Mouse (Mus musculus): ENCODE measurements around the gene Liph. TPM values are rescaled to one million over a fixed set of nuclear protein-coding genes. Genes with fewer than 3 reads are reported as not detected.

The Liph gene
- 27.1 TPM for polyA plus RNA-seq (2014; fragmentation: Illumina TruSeq; extraction: RNeasy Lipid Tissue Mini Kit (QIAGEN cat#74804); ENCODE audit: low replicate concordance)

GRCm38 (mm10) chr16:21995304-21995703 is at the start of gene Liph:
Gene Liph (minus strand): TSS chr16:21995663.

GRCm38 (mm10) chr16:22009099-22009584 is 13.7 kb upstream of the Liph start, which contains the start of gene Senp2:
Gene Senp2 (plus strand): TSS chr16:22009484.

GRCm38 (mm10) chr16:21946761-21947715 is 48.4 kb downstream of the Liph start, which contains the start of gene Tmem41a:
Gene Tmem41a (minus strand): TSS chr16:21947552.

Other genes starting within 250 kb of the Liph start
- 223 TPM for gene Ehhadh, start 207.9 kb downstream of the Liph start, polyA plus RNA-seq (2014; fragmentation: Illumina TruSeq; extraction: RNeasy Lipid Tissue Mini Kit (QIAGEN cat#74804); ENCODE audit: low replicate concordance)
- 21.2 TPM for gene Map3k13, start 201.3 kb downstream of the Liph start, polyA plus RNA-seq (2014; fragmentation: Illumina TruSeq; extraction: RNeasy Lipid Tissue Mini Kit (QIAGEN cat#74804); ENCODE audit: low replicate concordance)
- 25.8 TPM for gene Tmem41a, start 48.1 kb downstream of the Liph start, polyA plus RNA-seq (2014; fragmentation: Illumina TruSeq; extraction: RNeasy Lipid Tissue Mini Kit (QIAGEN cat#74804); ENCODE audit: low replicate concordance)
- gene Senp2, start 13.8 kb upstream of the Liph start, polyA plus RNA-seq (2014; fragmentation: Illumina TruSeq; extraction: RNeasy Lipid Tissue Mini Kit (QIAGEN cat#74804); ENCODE audit: low replicate concordance): 76.6 TPM
- 24.1 TPM for gene Igf2bp2, start 167.6 kb upstream of the Liph start, polyA plus RNA-seq (2014; fragmentation: Illumina TruSeq; extraction: RNeasy Lipid Tissue Mini Kit (QIAGEN cat#74804); ENCODE audit: low replicate concordance)